Mouse (Mus musculus) thymus, adult 18-20 months (tissue): ENCODE data around the gene Prkab2.

Experiments
- DNase-seq, 2 experiments: peaks; one replicate each; pipeline ENCODE4 v3.0.0; 2022; ENCODE audit warnings: mixed read lengths in 2 of 2

Gene Prkab2

GRCm38 (mm10) chr3:97693806-97694205, 35.8 kb downstream of the Prkab2 start:
- no peak for DNase-seq

GRCm38 (mm10) chr3:97696866-97697265, 38.9 kb downstream of the Prkab2 start:
- no peak for DNase-seq

- DNase-seq = no peak
Measured at GRCm38 (mm10) chr3:97697291-97697690, 39.3 kb downstream of the Prkab2 start.

GRCm38 (mm10) chr3:97699061-97699460, 41.1 kb downstream of the Prkab2 start:
- no peak for DNase-seq

- no peak for DNase-seq
Measured at GRCm38 (mm10) chr3:97701198-97701597, 43.2 kb downstream of the Prkab2 start.

- DNase-seq = no peak
Measured at GRCm38 (mm10) chr3:97702448-97703080, 44.6 kb downstream of the Prkab2 start.

- no peak for DNase-seq
Measured at GRCm38 (mm10) chr3:97705508-97705907, 47.5 kb downstream of the Prkab2 start.

- DNase-seq = no peak
Measured at GRCm38 (mm10) chr3:97706561-97706960, 48.6 kb downstream of the Prkab2 start.

- no peak for DNase-seq
Measured at GRCm38 (mm10) chr3:97710134-97710533, 52.1 kb downstream of the Prkab2 start.

GRCm38 (mm10) chr3:97710881-97711280, 52.9 kb downstream of the Prkab2 start:
- no peak for DNase-seq

GRCm38 (mm10) chr3:97715922-97716321, 57.9 kb downstream of the Prkab2 start:
- DNase-seq = no peak

- DNase-seq = no peak
Measured at GRCm38 (mm10) chr3:97719116-97719515, 61.1 kb downstream of the Prkab2 start.
